Mouse (Mus musculus): ENCODE results near the gene 1700016K19Rik. TPM values are rescaled to one million over a fixed set of nuclear protein-coding genes. Genes with fewer than 3 reads are reported as not detected.

The 1700016K19Rik gene
- total RNA-seq, 2 experiments from 2014 or later: not detected

- peak; percentile 81 for ATAC-seq (replicated peaks; ENCODE audit: low FRiP score, poor library complexity, severe bottlenecking)
Observed at GRCm38 (mm10) chr11:76027139-76028071, 27.7 kb downstream of the 1700016K19Rik start, which contains the start of gene Rflnb. TSS of gene Rflnb (minus strand) at chr11:76027782.

- no peak for ATAC-seq (replicated peaks; ENCODE audit: low FRiP score, poor library complexity, severe bottlenecking)
Observed at GRCm38 (mm10) chr11:76028072-76028465, 28.4 kb downstream of the 1700016K19Rik start.

DNA sequence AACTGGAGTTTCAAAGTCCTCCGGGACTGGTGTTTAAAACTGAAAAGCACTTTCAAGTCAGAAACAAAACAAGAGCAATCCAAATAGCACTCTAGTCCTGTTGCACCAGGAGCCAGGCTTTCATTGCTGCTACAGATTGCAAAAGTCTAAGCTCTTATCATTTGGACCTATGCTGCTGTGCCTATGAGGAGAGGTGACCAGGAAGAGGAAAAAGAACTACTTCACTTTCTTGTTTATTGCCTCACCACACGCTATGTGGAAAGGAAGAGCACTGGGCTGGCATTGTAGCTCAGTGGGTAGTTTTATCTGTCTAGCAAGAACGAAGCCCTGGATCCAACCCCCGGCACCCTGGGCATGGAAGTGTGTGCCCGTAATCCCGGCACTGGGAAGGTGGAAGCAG is 33.6 kb downstream of the 1700016K19Rik start:
- ATAC-seq (replicated peaks; ENCODE audit: low FRiP score, poor library complexity, severe bottlenecking): no peak

DNA sequence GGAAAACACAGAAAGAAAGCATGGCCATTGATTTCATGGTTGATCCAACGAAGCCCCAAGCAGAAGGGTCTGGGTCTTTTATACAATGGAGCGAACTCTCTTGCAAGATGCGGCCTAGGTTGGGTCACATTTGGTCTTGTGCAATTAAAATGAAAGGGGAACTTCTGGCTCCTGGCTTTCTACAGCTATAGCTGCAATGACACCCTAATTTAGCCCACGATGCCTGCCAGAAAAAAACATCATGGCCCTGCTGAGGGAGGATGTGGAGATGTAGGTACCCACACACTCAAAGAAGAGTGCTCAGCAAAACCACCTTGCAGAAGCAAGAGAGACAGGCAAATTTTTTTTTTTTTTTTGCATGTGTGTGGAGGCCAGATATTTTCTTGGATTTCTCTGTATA is 34.1 kb downstream of the 1700016K19Rik start:
- ATAC-seq (replicated peaks; ENCODE audit: low FRiP score, poor library complexity, severe bottlenecking): no peak

DNA sequence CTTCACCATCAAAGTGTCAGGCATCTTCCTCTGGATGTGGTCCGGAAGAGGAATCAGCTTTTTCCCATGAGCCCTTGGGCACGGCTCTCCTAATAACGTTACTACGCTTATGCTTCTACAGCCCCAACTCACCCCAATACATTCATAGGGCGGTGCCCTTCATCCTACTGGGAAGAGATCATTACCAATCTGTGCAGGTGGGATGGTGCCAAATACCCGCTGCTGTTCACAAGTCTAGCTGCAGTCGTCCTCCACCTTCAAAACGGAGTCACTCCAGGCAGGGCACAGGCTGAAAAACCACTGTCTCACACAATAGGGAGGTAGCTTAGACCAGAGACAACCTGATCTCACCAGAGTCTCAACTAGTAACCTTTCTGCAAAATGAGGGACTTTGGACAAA is 35.5 kb downstream of the 1700016K19Rik start:
- ATAC-seq (replicated peaks; ENCODE audit: low FRiP score, poor library complexity, severe bottlenecking): no peak

- ATAC-seq (replicated peaks; ENCODE audit: low FRiP score, poor library complexity, severe bottlenecking): no peak
Observed at GRCm38 (mm10) chr11:76037581-76038294, 38.0 kb downstream of the 1700016K19Rik start.

GRCm38 (mm10) chr11:76039271-76040053 is 39.8 kb downstream of the 1700016K19Rik start:
- no peak for ATAC-seq (replicated peaks; ENCODE audit: low FRiP score, poor library complexity, severe bottlenecking)

- ATAC-seq (replicated peaks; ENCODE audit: low FRiP score, poor library complexity, severe bottlenecking): no peak
Observed at GRCm38 (mm10) chr11:76040106-76040505, 40.4 kb downstream of the 1700016K19Rik start.

DNA sequence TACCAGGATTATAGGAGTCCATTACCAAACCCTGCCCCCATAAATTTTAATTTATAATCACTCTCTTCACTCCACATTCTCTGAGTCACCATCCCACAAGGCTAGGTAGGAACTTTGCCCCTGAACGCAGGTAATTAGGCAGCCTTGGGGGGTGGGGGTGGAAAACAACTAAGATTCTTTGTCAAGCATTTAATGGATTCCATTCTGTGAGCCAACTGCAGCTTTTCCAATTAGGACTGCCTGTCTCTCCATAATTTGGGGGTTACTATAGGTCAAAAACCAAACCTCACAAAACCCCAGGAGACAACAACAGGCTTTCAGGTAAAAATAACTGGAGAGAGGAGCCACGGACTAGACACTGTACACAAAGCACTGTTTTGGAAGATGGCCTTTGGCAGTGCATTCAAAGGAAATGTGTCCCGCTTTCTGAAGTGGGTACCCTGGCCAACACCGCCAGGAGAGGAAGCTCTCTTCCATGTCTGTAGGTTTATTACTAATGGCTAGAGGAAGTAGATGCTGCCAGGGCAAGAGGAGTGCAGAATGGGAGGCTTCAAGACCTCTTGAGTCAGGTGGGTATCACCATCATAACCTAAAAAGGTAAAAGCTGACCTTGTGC is 41.2 kb downstream of the 1700016K19Rik start:
- ATAC-seq (replicated peaks; ENCODE audit: low FRiP score, poor library complexity, severe bottlenecking): no peak

- ATAC-seq (replicated peaks; ENCODE audit: low FRiP score, poor library complexity, severe bottlenecking): no peak
Observed at GRCm38 (mm10) chr11:76042041-76042638, 42.4 kb downstream of the 1700016K19Rik start.

DNA sequence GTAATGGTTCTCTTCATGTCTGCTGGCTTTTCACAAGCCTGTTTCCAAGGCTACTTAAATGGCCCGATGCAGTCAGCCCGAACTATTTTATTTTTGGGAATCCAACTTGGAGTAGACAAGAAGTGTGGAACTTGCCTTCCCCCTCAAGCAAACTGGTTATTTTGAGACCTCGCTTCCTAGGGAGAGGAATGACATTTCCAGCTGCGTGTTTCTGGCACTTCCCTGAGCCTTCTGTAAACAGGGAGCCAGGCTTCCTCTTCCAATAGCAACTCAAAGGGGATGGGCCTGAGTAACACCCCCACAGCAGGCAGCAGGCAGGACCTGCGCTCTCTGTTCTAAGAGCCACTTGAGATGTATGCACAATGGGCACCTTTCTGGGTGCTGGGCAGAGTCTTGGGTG is 43.2 kb downstream of the 1700016K19Rik start:
- no peak for ATAC-seq (replicated peaks; ENCODE audit: low FRiP score, poor library complexity, severe bottlenecking)

DNA sequence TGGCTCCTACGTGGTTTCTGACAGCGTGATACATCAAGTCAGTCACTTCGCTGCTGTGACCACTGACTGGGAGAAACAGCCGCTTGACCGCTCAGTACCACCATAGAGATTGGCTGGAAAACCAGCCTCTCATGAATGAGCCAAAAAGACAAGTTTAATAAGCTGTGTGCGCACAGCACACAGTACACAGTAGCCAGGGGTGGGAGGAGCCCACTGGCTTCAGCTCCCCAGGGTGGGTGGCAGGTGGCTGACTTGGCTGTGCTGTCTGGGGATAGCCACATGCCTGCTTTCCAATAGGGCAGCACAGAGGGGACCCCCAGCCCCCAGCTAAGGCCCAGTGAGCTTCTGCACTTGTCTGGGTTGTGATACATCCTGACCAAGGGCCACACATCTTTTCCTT is 44.8 kb downstream of the 1700016K19Rik start:
- ATAC-seq (replicated peaks; ENCODE audit: low FRiP score, poor library complexity, severe bottlenecking): no peak

GRCm38 (mm10) chr11:76045367-76045766 is 45.7 kb downstream of the 1700016K19Rik start:
- no peak for ATAC-seq (replicated peaks; ENCODE audit: low FRiP score, poor library complexity, severe bottlenecking)

GRCm38 (mm10) chr11:76050509-76050908 is 50.8 kb downstream of the 1700016K19Rik start:
- no peak for ATAC-seq (replicated peaks; ENCODE audit: low FRiP score, poor library complexity, severe bottlenecking)

GRCm38 (mm10) chr11:76050967-76051512 is 51.3 kb downstream of the 1700016K19Rik start:
- ATAC-seq (replicated peaks; ENCODE audit: low FRiP score, poor library complexity, severe bottlenecking): no peak

DNA sequence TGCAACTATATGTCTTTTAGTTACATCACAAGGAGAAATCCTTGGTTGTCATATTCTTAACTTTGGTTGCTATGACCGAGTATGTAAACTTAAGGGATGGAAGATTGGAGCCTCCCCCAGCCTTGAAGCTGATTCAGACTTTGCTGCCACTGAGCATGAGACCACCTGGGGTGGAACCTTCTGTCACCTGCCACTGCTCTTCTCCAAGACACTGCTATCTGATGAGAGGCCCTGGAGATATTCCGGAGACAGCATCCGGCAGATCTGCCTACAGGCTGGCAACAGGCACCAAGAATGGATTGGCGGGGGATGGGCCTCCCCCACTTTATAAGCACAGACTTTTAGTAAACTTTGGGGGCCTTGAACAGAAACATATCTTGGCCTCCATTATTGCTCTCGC is 52.8 kb downstream of the 1700016K19Rik start:
- no peak for ATAC-seq (replicated peaks; ENCODE audit: low FRiP score, poor library complexity, severe bottlenecking)
